Mouse (Mus musculus): ENCODE results near the gene Vmn1r233. TPM values are rescaled to one million over a fixed set of nuclear protein-coding genes. Genes with fewer than 3 reads are reported as not detected.

The Vmn1r233 gene
- not detected in 2 replicates for polyA plus RNA-seq (2012; rRNA removed)

DNA sequence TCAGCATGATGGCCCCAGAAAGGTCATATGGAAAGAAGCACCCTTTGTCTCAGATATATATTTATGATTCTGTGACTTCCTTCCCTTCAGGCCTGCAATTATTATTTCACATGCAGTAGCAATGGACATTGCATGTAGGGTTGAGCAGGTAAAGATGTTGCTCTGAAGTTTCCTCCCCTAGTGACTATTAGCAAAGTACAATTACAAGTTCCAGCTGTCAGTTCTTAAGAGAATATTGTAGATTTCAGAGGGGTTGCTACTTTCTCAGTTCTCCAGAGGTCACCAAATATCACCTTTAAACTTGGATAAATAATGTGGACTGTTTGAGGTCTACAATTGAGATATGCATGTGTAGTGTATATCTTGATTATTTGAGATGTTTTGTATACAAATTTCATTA, at the start of gene Vmn1r233:
TSS of gene Vmn1r233 (minus strand) at position 101 of the 400 bp plus-strand sequence.
- H3K4me3 ChIP-seq (ENCODE audit: insufficient read depth, low read length): no peak within 1 kb of the TSS
- H3K4me1 ChIP-seq (ENCODE audit: control insufficient read depth, insufficient read depth, low read length): no peaks in the 10 kb centered on the region
- H3K27ac ChIP-seq (ENCODE audit: insufficient read depth, low read length): no peak within 1 kb of the TSS
- TF ChIP-seq CTCF (IDR thresholded peaks at IDR 0.05; ENCODE audit: extremely low read depth, insufficient read depth, low read length): no peak
- no peak for TF ChIP-seq POLR2A (IDR thresholded peaks at IDR 0.05; ENCODE audit: extremely low read depth, insufficient read depth, low read length)

DNA sequence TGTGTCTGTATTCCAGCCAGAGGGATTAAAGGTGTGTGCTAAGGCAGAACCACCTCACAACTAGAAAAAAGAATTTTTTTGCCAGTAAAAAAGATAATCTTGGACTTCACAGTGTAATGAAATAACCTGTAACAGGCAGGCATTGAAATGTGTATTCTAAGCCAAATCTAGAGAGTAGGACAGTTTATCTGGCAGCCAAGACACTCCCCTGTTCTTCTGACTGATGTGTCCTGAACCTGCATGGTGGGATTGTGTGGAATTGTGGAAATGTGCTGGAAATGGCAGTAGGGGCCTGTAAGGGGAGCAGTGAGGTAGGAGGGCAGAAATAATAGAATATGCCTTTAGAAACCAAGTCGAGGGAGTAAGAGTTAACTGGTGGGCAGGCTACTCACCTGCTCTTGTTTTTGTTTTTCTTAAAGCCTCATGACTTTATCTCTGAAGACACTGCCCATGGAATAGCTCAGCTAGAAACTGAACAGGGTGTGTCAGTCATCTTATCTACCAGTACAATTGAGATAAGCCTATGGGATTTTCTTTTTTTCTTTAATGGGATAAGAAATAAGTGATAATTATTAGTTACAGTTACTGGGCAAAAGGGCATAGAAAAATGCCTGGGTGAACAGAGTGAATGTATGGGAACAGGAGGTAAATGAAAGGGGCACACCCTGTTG, 22.3 kb upstream of the Vmn1r233 start:
- Histone ChIP-seq H3K4me1 (ENCODE audit: control insufficient read depth, insufficient read depth, low read length) (no peaks in the 10 kb centered on the region), H3K27ac (ENCODE audit: insufficient read depth, low read length) (no peak overlapping the region), H3K4me3 (ENCODE audit: insufficient read depth, low read length) (no peak overlapping the region)
- TF ChIP-seq CTCF (IDR thresholded peaks at IDR 0.05; ENCODE audit: extremely low read depth, insufficient read depth, low read length) (no peak), POLR2A (IDR thresholded peaks at IDR 0.05; ENCODE audit: extremely low read depth, insufficient read depth, low read length) (no peak)

DNA sequence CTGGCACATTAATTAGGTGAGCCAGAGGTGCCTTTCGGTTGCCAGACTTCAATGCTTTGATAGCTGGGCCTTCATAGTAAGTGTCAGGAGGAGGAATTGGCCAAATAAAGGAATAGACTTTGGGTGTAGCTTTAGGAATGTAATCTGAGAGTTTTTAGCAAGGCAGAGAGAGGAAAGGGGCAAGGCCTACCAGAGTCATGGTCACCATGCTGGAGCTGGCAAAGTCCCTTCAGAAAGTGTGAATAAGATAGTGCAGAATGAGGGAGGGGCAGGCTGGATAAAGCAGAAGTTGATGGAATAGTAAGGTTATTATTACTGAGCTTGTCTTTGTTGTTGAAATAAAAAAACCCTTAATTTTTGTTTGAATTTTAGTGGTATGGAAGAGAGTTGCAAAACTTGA, 13.5 kb upstream of the Vmn1r233 start:
- no peaks in the 10 kb centered on the region for H3K4me1 ChIP-seq (ENCODE audit: control insufficient read depth, insufficient read depth, low read length)
- H3K4me3 ChIP-seq (ENCODE audit: insufficient read depth, low read length): peak overlapping the region; percentile 80
- H3K27ac ChIP-seq (ENCODE audit: insufficient read depth, low read length): no peak overlapping the region
- no peak for TF ChIP-seq CTCF (IDR thresholded peaks at IDR 0.05; ENCODE audit: extremely low read depth, insufficient read depth, low read length)
- no peak for TF ChIP-seq POLR2A (IDR thresholded peaks at IDR 0.05; ENCODE audit: extremely low read depth, insufficient read depth, low read length)

DNA sequence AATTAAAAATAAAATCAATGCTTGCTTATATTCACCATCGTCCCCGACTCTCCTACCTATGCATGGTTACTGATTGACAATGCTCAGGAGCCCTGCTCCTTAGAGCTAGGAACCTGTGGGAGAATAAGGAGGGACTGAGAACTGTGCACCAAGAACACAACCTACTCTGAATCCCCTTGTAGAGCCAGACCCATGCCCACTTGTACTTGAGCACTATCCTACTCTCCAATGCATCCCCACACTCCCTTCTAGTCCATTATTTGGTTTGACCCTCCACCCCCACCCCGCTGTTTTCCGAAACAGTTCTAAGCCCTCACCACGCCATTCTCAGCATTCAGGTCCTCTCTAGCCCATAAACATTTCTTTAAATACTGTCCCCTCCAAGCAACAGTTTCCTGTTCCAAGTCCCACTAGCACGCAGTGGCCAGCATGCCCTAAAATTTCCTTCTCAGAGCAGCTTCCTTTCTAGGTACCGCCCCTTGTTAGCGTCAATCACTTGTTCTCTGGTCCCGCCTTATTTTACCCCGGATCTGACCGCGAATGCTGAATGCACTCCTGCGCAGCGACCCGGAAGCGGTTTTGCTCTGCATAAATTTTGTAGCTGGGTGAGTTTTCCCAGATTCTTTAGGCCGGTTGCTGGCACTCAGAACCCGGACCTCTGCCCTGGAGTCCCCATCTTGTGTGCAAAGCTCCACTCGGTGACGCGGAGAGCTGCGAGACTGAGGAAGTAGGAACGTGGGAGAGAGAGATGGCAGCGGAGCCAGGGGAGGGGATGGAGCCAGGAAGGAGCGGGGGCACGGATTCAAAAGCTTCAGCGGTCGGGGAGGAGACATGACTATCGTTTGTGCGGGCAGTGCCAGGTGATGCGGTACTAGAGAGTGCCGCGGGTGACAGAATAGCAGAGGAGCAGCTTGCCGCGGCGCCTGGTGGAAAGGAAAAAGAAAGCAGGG, 12.4 kb upstream of the Vmn1r233 start, which contains the start of gene Zfp160:
TSS of gene Zfp160 (plus strand) at position 522 of the 950 bp plus-strand sequence.
- no peaks in the 10 kb centered on the region for H3K4me1 ChIP-seq (ENCODE audit: control insufficient read depth, insufficient read depth, low read length)
- peak; percentile 53; the same call in 1 of the 2 replicates for TF ChIP-seq POLR2A (IDR thresholded peaks at IDR 0.05; ENCODE audit: extremely low read depth, insufficient read depth, low read length)
- no peak for TF ChIP-seq CTCF (IDR thresholded peaks at IDR 0.05; ENCODE audit: extremely low read depth, insufficient read depth, low read length)

DNA sequence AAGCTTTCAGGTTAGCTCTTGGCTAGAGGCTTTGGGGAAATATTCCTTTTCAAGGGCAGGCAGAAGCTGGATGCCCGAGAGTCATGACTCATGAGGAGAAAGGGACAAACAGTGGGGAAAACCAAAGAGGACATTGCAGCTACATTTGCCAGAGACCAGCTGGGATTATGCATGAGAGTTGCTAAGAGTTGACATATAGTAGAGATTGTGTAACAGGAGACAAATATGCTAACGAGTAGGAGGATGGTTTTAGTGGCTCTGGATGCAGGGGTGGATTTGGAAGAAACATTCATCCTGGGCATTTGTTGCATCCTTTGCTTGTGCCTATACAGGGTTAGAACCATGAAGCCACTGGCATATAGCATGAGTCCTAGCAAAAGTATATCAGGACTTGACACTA, 2.5 kb downstream of the Vmn1r233 start:
- TF ChIP-seq CTCF (IDR thresholded peaks at IDR 0.05; ENCODE audit: extremely low read depth, insufficient read depth, low read length) (no peak), POLR2A (IDR thresholded peaks at IDR 0.05; ENCODE audit: extremely low read depth, insufficient read depth, low read length) (no peak)
- Histone ChIP-seq H3K27ac (ENCODE audit: insufficient read depth, low read length) (no peak overlapping the region), H3K4me3 (ENCODE audit: insufficient read depth, low read length) (no peak overlapping the region), H3K4me1 (ENCODE audit: control insufficient read depth, insufficient read depth, low read length) (no peaks in the 10 kb centered on the region)

More for the DNA sequence above, 12.4 kb upstream of the Vmn1r233 start, which contains the start of gene Zfp160:
- H3K27ac ChIP-seq (ENCODE audit: insufficient read depth, low read length): peak within 1 kb of the TSS; percentile 21
- H3K4me3 ChIP-seq (ENCODE audit: insufficient read depth, low read length): peak within 1 kb of the TSS; percentile 80

DNA sequence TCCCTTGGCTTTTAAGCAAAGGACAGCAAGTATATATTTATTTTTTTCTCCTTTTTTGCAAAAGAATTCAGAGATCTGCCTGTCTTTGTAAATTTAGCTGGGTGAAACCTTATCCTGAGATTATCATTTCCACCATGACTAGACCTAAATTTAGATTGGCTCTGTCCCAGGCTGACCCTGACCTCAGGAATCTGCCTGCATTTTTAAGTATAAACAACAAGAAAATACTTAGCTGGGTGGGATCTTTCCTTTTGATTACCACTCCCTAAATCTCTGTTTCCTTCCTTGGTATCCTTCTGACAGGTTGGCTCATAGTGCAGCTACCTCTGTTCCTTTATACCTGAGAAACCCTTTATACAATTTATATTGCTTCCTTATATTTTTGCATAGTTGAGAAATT, 29.6 kb downstream of the Vmn1r233 start:
- H3K27ac ChIP-seq (ENCODE audit: insufficient read depth, low read length): no peak overlapping the region
- TF ChIP-seq CTCF (IDR thresholded peaks at IDR 0.05; ENCODE audit: extremely low read depth, insufficient read depth, low read length) (no peak), POLR2A (IDR thresholded peaks at IDR 0.05; ENCODE audit: extremely low read depth, insufficient read depth, low read length) (no peak)

DNA sequence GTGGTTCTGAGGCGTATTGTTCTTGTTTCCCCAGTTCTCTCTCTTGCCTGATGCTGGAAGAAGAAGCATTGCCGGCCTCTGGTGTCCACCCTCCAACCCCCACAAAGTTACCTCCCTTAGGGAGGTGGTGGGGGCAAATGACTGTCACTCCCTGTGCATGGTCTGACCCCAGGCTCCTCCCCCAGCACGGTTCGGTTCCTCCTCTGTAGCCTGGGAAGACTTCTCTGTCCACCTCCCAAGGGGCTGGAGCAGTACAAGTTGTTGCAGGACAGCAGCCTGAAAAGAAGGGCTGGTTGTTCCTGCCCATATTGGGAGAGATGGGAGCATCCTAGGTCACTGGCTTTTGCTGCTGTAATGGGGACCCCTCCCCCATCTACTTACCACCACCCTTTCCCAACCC, 30.8 kb downstream of the Vmn1r233 start:
- TF ChIP-seq CTCF (IDR thresholded peaks at IDR 0.05; ENCODE audit: extremely low read depth, insufficient read depth, low read length): no peak
- TF ChIP-seq POLR2A (IDR thresholded peaks at IDR 0.05; ENCODE audit: extremely low read depth, insufficient read depth, low read length): no peak
- no peak overlapping the region for H3K4me3 ChIP-seq (ENCODE audit: insufficient read depth, low read length)
- no peaks in the 10 kb centered on the region for H3K4me1 ChIP-seq (ENCODE audit: control insufficient read depth, insufficient read depth, low read length)
- no peak overlapping the region for H3K27ac ChIP-seq (ENCODE audit: insufficient read depth, low read length)

More for the DNA sequence above, 29.6 kb downstream of the Vmn1r233 start:
- Histone ChIP-seq H3K4me1 (ENCODE audit: control insufficient read depth, insufficient read depth, low read length) (no peaks in the 10 kb centered on the region), H3K4me3 (ENCODE audit: insufficient read depth, low read length) (no peak overlapping the region)

DNA sequence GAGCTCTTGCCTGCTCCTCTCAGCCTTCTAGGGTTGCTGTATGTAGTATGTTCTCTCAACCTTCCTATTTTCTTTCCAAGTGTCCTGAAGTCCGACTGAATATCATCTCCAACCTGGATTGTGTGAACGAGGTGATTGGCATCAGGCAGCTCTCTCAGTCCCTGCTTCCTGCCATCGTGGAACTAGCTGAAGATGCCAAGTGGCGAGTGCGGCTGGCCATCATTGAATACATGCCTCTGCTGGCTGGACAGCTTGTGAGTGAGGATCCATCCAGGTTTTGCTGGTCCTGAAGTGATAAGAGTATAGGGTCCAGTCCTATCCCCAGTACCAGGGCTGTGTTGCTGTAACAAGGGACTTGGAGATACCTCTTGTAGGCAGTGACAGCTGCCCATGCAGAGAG, 35.9 kb downstream of the Vmn1r233 start:
- Histone ChIP-seq H3K27ac (ENCODE audit: insufficient read depth, low read length) (no peak overlapping the region), H3K4me3 (ENCODE audit: insufficient read depth, low read length) (no peak overlapping the region), H3K4me1 (ENCODE audit: control insufficient read depth, insufficient read depth, low read length) (no peaks in the 10 kb centered on the region)
- TF ChIP-seq CTCF (IDR thresholded peaks at IDR 0.05; ENCODE audit: extremely low read depth, insufficient read depth, low read length) (no peak), POLR2A (IDR thresholded peaks at IDR 0.05; ENCODE audit: extremely low read depth, insufficient read depth, low read length) (no peak)

DNA sequence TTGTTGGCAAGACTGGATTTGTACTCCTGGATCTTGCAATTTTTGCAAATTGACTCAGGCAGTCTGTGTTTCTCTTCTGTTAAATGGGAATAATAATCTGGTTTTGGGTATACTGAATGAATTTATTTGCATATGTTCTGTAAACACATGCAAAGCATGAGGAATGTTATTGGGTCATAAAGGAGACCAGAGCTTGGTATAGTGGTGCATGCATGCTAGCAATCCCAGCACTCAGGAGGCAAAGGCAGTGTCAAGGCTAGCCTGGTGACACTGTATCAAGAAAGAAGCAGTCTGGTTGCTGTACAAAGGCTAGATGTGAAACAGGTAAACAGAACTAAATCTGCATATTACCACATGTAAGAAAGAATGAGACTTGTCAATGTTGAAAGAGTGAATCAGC, 49.6 kb downstream of the Vmn1r233 start:
- TF ChIP-seq CTCF (IDR thresholded peaks at IDR 0.05; ENCODE audit: extremely low read depth, insufficient read depth, low read length) (no peak), POLR2A (IDR thresholded peaks at IDR 0.05; ENCODE audit: extremely low read depth, insufficient read depth, low read length) (no peak)
- peak overlapping the region; percentile 63; the same call in 1 of the 2 replicates for H3K4me3 ChIP-seq (ENCODE audit: insufficient read depth, low read length)
- H3K4me1 ChIP-seq (ENCODE audit: control insufficient read depth, insufficient read depth, low read length): peaks cover 6% of the 10 kb centered on the region
- no peak overlapping the region for H3K27ac ChIP-seq (ENCODE audit: insufficient read depth, low read length)

All from cortical plate, adult 2 months (tissue).